Mouse (Mus musculus) right cerebral cortex, postnatal 25 days (tissue): ENCODE measurements at regions not wholly inside any gene's neighbourhood (a gene's known extent, or its start where the extent isn't known, plus 50 kb on each side); places are given as distances from the start of the nearest gene placed in this dataset.

Experiments used
- DNase-seq: peaks from one replicate; pipeline ENCODE4 v3.0.0; 2022

DNA sequence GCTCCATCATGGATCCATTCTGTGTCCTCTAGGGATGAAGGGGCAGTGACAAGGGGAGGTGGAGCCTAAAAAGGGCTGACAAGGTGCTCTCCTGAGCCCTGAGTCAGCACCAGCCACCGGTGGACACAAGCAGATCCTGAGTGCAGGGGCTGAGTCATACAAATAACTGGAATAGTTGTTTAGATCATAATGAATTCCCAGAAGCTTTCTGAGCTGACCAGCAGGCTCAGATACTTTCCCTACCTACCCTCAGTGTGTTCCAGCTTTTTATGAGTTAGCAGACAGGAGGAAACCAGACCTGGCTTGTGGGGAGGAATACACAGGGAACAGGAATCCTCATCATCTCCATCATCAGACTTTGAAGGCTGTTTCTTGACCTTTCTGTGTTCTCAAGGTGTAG is 130.7 kb upstream of the Fggy start:
- DNase-seq: no peak

DNA sequence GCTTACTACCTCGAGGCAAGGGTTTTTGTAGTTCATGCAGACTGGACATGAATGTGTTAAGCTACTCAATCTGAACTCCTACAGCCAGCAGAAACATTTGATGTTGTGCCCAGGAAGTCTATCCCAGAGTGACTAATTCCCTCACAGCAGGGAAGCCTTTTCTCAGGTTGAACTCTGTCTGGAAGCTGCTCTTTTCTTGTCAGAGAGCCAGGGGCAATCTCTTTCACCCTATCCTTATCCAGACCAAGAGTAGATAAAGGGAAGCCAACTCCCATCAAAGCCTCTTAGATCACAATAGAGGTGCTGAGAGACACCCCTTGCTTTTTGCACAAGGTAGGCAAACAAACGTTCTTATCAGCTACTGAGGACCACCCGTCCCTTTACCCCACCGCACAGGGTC is 122.8 kb upstream of the Fggy start:
- no peak for DNase-seq

DNA sequence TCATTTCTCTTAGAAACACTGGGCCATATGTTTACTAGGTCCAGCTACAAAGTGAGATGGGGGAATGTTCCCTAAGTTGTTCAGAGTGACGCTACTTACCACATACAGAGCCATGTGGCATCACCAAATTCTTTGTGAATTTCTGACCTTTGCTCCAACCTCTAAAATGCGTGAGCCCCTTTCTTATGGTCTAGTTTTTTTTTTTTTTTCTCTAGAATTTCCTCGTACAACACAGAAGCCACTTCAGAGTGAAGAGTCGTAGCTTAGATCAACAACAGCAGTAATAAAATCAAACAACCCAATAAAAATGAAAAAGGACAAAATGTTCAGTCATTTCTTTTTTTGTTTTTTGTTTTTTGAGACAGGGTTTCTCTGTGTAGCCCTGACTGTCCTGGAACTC is 122.2 kb upstream of the Fggy start:
- DNase-seq: no peak

DNA sequence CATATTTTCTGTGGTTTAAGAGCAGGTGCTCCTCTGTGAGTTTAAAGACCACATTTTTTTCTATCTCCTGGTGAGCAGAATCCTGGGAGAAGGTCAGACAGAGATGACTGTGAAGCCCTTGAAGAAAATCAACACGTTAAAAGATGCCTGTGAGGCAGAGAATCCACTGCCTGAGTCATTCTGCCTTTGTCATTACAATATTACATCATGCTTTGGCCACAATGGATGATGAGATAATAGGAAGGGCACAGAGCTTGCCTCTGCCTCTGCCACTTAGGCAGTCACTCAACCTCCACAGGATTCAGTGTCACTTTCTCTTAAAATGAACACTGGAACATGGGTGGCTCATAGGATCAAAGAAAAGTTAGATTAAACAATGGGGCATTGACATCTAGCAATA is 117.5 kb upstream of the Fggy start:
- DNase-seq: no peak

DNA sequence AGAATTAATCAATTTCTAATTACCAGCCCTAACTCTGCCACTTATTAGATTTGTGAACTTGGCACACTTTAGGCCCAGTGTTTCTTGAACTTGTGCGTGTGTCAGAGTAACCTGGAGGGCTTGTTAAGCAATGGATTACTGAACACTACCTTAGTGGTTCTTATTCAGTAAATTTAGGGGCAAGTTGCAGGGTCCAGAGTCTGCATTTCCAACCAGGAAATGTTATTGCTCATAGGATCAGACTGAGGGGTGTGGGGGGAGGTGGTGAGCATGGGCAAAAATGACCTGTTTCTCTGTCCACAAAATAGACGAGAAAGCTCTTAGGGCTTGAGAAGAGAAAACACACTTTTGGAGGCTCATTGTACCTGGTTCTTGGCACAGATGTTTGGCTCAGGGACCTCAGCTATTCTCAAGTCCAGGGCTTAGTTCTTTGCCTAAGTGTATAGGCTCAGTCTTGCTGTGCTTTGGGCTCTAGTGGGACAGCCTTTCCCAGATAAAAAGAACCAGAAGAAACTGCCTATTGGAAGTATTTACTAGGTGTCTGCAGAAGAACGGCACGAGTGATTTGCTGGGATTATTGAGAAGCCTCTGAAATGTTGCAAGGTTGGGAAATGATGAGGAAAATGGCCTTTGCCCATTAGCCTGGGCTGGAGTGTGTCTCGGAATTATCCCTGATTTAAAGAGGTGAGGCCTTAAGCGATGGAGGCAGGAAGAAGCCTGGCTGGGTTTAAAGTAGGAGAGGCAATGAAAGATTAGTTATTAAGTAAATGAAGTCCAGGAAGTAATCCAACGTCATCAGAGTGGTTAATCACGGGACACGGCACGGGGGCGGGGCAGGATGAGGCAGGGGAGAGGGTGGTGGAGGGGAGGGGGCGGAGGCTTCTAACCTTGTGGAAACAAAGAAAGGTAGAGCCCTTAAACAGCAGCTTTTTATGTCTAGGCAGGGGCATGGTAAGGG is 113.2 kb upstream of the Fggy start:
- DNase-seq: no peak

DNA sequence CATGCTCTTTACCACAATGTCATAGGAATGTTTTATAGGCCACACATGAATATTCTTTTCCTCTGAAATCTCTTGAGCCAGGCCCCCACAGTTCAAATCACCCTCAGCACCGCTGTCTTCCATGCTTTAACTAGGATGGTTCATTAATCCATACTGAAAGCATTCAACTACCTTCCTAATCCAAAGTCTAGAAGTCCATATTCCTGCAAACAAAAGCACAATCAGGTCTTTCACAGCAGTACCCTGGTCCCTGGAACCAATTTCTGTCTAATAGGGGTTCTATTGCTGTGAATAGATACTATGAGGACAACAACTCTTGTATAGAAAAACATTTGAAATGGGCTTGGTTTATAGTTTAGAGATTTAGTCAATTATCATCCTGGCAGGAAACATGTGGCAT is 107.0 kb upstream of the Fggy start:
- no peak for DNase-seq

DNA sequence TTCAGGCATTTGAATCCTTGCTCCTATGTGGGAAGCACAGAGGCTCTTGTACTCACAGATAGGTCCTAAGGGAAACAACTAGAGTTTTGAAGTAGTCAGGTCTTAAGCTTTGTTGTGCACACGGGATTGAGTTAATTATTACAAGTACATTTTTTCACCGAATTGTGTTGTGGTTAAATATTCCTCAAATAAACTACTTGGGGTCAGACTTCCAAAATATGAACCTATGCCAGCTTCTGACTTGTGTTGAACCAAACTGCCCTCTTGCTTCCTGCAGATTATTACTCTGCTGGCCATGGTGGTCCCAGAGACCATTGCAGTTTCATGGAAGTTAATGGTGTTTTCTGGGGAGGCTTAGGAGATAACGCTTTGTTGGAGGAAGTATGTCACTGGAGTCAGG is 105.5 kb upstream of the Fggy start:
- no peak for DNase-seq

DNA sequence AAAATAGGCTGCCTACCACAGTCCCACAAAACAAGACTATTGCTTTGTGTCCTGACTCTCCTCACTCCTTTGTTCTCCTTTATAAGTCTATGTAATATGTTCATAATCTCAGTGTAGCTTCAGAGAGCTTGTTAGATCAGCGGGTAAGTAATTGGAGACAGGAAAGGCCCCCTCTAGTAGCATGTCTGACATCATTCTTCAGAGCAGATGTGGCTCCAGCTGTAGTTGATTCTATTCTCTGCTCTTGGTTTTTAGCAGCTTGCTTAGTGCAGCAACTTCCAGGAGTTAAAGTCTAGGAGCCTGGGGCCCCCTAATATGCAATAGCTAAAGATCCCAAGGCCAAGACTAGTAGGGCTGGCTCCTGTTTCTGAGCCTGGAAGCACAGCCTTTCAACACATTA is 101.0 kb upstream of the Fggy start:
- no peak for DNase-seq

DNA sequence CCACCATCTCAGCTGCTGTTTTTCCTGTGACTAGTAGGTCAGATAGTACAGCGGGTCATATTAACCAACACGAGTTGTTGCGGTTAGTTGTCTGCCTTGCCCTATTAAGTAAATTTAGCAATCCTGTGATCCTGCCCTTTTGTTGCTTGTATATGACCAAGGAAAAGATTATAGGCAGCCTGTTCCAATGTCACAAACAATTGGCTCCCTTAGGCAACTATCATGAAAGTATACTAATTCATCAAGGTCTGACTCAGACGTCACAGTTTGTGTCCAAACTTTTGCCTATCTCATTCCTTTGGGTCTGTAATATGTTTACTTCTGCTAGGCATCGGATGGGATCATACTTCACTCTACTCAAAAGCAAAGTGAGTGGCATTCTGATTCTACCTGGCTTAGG is 100.4 kb upstream of the Fggy start:
- no peak for DNase-seq

DNA sequence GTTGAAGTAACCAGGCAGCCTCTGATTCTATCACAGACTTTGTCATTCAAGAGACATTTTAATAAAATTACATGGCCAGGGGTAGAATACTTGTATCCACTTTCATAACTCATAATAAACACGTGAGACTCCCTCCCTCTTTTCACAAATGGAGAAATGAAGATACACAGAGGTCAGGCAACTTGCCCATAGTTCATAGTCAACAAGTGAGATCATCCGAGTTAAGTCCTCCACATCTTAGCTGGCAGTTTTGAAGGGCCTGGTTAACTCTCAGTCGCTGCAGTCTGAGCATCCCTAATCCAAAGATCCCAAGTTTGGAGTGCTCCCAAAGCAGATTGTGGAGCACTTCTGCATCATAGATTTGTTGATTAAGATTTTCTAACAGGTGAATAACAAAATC is 94.8 kb upstream of the Fggy start:
- DNase-seq: no peak

DNA sequence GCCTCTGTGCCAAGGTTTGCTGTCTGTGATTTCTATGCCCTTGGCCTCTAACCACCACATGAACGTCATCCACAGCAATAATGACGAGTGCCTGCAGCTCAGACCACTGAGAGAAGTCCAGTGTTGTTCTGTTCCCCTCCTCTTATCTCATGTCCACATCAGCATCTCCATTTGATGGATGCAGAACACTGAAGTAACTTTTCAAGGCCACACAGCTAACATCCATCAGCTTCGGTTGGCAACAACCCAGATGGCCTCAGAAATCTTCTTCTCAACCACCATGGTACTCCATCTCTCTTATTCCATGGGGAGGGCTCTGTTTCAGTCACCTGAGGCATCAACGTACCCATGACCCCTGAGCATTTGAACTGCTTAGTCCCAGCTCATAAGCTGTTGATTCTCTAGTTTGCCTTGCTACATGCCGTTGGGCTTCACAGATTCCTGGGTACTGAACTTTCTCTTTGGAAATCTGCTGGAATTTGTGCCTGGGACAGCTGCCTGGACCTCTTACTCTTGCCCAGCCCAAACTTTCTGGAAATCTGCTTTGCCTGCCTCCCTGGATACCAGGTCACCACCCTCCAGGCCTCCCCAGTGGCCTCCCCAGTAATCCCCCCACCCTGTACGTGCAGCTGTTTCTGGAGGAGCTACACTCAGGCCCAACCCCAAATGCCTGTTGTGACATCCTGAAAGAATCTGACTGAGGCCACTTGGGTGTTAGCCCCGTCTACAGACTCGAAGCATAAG is 94.1 kb upstream of the Fggy start:
- DNase-seq: no peak

DNA sequence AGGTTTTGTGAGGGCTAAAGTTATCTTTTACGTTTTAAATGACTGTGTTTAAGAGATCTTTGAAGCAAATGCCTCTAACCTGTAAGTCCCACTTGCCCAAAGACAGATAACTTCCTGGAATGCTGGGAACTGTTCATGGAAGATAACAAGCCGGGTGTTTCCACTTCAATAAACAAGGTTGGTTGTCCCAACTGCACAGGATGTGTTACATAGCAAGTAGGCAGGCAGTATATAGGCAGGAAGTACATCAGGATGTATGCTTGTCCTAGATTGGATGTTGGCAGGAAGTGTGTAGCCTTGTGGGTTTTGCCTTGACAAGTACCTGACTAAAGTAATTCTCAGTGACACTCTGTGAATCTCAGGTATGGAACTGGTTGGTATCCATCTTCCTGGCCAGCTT is 90.7 kb upstream of the Fggy start:
- no peak for DNase-seq

DNA sequence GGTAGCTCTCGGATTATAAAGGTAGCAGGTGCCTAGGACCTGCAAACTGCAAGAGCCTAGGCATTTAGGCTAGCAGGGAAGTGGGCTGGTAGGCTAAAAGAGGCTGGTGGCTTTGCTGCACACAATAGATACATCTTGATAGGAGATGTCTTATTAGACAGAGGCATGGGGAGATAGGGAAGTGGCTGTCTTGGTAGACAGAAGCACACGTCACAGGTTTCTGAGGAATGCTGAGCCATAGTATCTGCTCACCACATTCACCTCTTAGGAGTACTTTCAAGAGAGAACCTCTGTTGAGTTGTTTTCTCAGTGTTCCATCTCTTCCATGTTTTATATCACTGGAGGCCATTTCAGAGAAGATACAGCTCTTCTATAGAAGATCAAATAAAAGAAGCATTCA is 89.8 kb upstream of the Fggy start:
- no peak for DNase-seq

DNA sequence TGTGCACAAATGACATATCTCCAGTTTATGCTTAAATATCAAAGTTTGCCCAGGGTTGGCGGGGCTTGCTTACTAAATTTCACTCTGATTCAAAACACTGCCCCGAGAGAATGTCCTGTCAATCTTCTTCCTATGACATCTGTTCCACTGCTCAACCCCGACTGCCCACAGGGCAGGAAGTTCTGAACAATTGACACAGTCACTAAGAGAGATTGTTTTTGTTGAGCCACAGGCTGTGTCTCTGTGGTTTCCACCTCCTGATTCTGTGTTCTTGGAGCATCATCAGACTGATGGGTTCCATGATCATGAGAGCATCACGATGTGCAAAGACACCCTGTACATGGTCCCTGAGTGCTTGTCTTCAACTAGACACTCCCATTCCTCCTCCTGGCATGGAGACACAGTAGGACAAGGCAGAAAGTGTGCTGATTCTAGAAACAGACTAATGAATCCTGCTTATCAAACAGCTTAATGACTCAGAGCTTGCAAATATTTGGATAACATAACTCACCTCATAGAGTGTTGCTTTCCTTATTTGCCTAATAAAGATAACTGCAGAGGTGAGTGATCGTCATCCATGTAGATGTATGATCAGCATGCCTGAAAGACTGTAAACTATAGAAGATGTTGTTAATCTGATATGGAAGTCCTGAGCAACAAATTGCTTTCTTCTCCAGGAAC is 82.4 kb upstream of the Fggy start:
- DNase-seq: no peak

DNA sequence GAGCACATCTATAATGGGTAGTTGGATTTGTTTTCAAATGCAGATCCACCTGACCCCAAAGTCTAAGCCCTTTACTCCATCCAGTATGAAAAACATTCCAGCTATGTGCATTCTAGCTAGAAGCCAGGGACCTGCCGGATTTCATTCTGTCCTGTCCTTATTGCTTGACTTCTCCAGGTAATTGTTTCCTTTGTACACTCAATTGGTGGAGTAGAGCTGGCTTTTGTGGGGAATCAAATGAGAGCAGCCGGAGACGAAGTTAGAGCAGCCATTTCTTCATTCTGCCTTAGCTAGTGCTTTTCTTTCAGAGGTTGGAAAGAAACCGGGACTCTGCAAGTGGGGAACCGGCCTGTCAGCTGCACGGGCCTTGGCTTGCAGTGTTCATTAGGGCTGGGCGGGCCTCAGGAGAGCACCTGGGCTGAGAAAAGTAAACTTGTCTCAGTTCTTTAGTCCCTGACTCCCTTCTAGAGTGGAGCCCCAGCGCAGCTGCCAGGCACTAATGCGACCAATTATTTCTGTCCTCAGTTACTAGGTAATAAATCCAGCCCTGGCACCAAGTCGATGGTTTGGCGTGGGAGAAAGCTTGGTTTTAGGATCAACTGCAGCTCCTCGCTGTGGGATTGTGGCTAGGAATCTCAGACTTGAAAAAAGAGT is 81.1 kb upstream of the Fggy start:
- DNase-seq: no peak

DNA sequence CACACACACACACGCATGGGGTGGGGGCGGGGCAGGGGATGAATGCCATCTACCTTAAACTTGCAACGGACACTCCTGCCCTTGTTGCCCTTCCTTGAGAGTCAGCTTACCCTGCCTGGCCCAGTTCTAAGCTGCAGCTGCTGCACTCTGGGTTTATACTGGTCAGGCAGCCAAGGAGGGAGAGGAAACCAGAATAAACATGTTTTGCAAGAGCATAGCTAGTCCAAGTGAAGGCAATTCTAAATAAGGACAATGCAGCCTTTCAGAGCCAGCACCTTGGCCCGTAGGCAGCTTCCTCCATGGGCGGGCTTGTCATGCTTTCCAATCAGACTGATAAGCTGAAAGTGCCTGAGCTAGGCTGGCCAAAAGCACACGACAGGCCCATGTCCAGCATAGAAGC is 73.7 kb upstream of the Fggy start:
- no peak for DNase-seq

DNA sequence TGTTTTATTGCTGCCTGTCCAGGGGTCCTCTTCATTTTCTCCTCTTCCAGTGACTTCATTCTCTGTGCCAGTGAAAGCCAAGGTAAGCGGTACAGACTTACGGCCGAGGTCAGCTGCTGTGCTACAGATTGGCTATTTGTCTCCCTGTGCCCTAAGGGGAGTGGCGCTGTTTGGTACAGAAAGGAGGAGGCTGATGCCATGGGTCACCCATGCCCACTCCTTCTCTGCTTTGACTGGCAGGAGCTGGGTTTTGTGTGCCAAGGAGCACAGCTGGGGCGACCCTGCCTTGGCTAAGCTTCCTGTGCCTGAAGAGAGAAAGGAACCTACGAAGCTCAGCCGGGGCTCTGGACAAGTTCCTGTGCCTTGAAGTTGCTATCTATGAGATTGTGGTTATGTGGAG is 70.0 kb upstream of the Fggy start:
- DNase-seq: no peak

DNA sequence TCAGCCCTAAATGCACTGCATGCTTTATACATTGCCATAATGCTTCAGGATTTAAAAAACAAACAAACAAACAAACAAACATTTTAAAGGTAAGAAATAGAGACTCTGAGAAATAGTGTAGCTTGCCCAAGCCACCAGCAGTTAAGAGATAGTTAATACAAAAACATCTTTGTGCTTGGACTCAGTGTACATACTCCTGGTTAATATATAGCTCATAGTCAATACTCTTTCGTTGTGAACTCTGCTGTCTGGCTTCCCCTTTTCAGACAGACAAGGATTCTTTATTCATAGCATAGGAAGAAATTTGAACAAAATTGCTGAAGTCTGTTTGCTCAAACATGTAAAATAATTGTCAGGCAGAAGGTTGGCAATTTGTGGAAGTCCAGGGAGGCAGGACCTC is 69.3 kb upstream of the Fggy start:
- no peak for DNase-seq

DNA sequence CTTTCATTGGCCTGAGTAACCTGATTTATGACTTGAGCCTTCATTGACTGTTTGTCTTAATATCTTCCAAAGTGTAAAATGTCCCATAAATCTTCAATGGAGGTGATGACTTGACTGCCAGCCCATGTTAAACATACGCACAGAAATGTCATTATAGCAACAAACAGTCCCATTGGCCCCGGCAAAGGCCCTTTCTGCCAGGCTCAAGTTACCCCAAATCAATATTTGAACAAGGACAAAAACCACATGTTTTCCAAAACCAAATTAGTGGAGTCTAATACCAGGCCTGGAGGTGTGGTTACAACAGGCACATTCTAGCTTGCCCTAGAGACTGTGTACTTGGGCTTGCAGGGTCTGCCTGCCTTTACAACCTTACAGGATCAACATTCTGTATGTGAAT is 68.2 kb upstream of the Fggy start:
- no peak for DNase-seq

DNA sequence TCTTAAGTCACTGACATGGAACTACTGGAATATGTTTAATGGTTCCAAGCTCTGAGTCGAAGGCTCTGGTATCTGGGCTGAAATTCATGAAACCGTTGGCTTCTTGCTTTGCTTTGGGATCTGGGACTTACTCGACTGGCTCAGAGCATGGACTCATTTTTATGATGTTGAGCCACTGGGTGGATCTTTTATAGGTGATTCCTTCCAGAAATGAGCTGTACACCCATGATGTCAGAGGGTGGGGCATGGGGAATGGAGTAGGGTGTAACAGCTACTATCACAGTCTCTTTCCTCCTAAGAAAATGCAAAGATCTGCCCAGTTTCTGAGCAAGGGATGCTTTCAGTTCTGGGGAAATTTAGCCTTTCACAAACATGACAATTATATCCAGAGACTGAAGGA is 57.0 kb upstream of the Fggy start:
- no peak for DNase-seq

DNA sequence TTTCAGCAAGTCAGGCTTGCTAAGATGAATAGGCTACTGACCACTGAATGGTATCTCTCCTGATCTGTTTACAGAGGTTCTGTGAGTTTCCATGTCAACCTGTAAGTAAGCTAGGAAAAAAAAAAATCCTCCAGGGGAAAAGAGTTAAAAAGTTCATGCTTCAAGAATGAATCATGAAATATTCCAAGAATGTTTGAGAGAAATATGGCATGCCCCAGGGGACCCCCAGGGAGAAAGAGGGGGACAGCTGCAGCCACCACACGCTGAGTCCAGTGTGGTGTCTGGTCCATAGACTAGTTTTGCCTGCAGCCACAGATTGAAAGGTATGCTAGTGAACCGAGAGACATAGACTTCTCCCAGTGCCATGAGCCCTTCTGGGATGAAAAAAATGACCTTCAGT is 56.1 kb upstream of the Fggy start:
- DNase-seq: no peak

DNA sequence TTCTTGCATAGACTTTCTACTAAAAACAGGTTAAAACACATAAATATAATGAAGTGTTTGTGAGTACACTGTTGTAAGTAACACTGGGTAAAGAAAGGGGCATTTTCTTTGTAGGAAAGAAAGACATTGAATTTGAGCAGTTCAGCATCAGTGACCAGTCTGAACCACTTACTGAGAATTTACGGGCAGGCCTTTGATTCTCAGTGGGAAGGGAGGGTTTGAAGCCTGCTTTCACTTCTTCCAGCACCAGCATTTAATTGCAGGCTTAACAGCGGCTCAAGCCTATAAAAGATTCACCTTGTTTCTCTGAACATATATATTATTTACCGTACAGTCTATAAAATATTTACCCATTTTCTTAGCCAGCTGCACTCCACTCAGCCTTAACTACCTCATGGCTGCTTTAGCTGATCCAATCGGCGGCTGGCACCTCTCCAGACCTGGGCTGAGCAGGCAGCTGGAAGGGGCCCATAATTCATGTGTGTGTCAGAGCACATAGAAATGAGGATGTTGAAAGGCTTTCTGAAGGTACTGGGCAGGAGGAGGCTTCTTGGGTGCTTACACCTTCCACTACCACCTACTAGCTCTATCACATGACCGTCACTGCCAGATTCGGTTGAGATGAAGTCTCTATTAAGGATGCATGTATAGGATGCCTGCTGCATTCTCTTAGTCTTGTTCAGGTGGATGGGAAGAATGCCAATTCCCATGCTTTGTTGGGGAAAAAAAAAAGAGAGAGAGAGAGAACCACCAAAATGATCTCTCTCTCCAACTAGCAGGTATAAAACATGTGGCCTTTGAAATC is 50.0 kb upstream of the Fggy start:
- no peak for DNase-seq
